Mouse (Mus musculus): ENCODE measurements around the gene Klhl10.

DNA sequence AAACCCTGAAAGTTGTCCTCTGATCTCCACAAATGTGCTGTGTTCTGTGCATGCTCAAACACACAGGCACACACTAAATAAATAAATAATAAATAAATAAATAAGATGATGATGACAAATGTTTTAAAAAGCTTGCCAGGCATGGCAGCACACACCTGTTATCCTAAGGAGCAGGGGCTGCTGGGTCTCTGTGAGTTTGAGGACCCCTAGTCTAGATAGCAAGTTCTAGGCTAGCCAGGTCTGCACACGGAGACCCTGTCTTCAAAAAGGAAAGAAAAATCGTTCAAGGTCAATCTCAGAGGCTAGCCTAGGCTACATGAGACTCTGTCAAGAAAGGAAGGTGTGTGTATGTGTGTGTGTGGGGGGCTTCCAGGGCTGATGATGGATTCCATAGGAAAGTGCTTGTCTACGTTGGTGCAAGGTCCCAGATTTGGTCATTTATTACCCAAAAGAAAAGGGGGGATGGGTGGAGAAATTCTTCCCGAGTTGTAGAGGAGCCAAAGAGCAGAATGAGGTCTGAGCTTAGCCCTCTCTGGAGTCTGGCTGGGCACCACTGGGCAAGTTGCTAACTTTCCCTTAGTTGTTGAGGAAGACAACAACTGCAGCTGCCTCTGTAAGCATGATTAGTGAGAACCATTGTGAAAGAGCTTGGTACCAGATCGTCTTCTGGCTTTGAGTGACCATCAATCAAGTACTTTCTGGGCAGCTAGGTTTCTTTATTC lies 47.2 kb upstream of the Klhl10 start:
- TF ChIP-seq MAX (IDR thresholded peaks at IDR 0.05) (no peak), CTCF (IDR thresholded peaks at IDR 0.05; ENCODE audit: control insufficient read depth, insufficient read depth, insufficient read length) (no peak), USF1 (IDR thresholded peaks at IDR 0.05; ENCODE audit: low read depth) (no peak), FOSL1 (IDR thresholded peaks at IDR 0.05; ENCODE audit: insufficient read depth, low read length, poor library complexity, severe bottlenecking) (no peak), MYOG (IDR thresholded peaks at IDR 0.05; ENCODE audit: control insufficient read depth, extremely low read depth, insufficient read length) (no peak)

Data from C2C12 (cell line).